Mouse (Mus musculus): ENCODE data around the gene Espn. TPM values are rescaled to one million over a fixed set of nuclear protein-coding genes. Genes with fewer than 3 reads are reported as not detected.

The Espn gene
- polyA plus RNA-seq, 1 experiment = 0.08 TPM

DNA sequence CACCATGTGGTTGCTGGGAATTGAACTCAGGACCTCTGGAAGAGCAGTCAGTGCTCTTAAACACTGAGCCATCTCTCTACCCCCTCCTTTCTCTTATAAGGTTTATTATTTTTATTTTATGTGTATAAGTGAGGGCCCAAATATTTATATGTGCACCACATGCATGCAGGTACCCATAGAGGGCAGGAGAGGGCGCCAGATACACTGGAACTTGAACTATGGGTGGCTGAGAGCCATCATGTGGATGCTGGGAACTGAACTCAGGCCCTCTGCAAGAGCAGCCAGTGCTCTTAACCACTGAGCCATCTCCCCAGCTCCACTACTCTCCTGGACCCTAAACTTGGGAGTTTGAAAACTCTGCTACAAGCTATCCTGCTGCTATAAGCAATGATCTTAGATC, 8.5 kb downstream of the Espn start:
- Histone ChIP-seq H3K4me3 (replicated peaks) (no peak overlapping the region), H3K4me1 (ENCODE audit: control insufficient read depth) (peaks cover 5% of the 10 kb centered on the region), H3K27me3 (ENCODE audit: control insufficient read depth) (peaks cover 21% of the 10 kb centered on the region), H3K9me3 (ENCODE audit: control insufficient read depth, low read length) (peaks cover 4% of the 10 kb centered on the region; the same call in 1 of the 2 replicates), H3K36me3 (ENCODE audit: control insufficient read depth) (no peaks in the 10 kb centered on the region)
- TF ChIP-seq TAL1 (IDR thresholded peaks at IDR 0.05; ENCODE audit: low read length) (no peak), GATA1 (IDR thresholded peaks at IDR 0.05; ENCODE audit: low read length) (no peak)

GRCm38 (mm10) chr4:152141521-152142135, 10.5 kb downstream of the Espn start:
- Histone ChIP-seq H3K27me3 (ENCODE audit: control insufficient read depth) (peaks cover 28% of the 10 kb centered on the region), H3K4me3 (replicated peaks) (no peak overlapping the region), H3K4me1 (ENCODE audit: control insufficient read depth) (peaks cover 13% of the 10 kb centered on the region), H3K36me3 (ENCODE audit: control insufficient read depth) (no peaks in the 10 kb centered on the region), H3K9me3 (ENCODE audit: control insufficient read depth, low read length) (peaks cover 7% of the 10 kb centered on the region; the same call in 1 of the 2 replicates)
- TF ChIP-seq TAL1 (IDR thresholded peaks at IDR 0.05; ENCODE audit: low read length) = no peak
- TF ChIP-seq GATA1 (IDR thresholded peaks at IDR 0.05; ENCODE audit: low read length) = no peak

GRCm38 (mm10) chr4:152140441-152140840, 11.7 kb downstream of the Espn start:
- Histone ChIP-seq H3K36me3 (ENCODE audit: control insufficient read depth) (no peaks in the 10 kb centered on the region), H3K4me1 (ENCODE audit: control insufficient read depth) (peaks cover 19% of the 10 kb centered on the region), H3K27me3 (ENCODE audit: control insufficient read depth) (peaks cover 34% of the 10 kb centered on the region), H3K4me3 (replicated peaks) (no peak overlapping the region), H3K9me3 (ENCODE audit: control insufficient read depth, low read length) (peaks cover 7% of the 10 kb centered on the region; the same call in 1 of the 2 replicates)
- TF ChIP-seq GATA1 (IDR thresholded peaks at IDR 0.05; ENCODE audit: low read length) (no peak), TAL1 (IDR thresholded peaks at IDR 0.05; ENCODE audit: low read length) (no peak)

GRCm38 (mm10) chr4:152138497-152139260, 13.5 kb downstream of the Espn start:
- peak overlapping the region; percentile 63 for H3K4me3 ChIP-seq (replicated peaks)
- TF ChIP-seq GATA1 (IDR thresholded peaks at IDR 0.05; ENCODE audit: low read length) = no peak
- H3K4me1 ChIP-seq (ENCODE audit: control insufficient read depth) = peaks cover 21% of the 10 kb centered on the region
- H3K36me3 ChIP-seq (ENCODE audit: control insufficient read depth) = no peaks in the 10 kb centered on the region
- peaks cover 7% of the 10 kb centered on the region; the same call in 1 of the 2 replicates for H3K9me3 ChIP-seq (ENCODE audit: control insufficient read depth, low read length)
- peaks cover 43% of the 10 kb centered on the region for H3K27me3 ChIP-seq (ENCODE audit: control insufficient read depth)

DNA sequence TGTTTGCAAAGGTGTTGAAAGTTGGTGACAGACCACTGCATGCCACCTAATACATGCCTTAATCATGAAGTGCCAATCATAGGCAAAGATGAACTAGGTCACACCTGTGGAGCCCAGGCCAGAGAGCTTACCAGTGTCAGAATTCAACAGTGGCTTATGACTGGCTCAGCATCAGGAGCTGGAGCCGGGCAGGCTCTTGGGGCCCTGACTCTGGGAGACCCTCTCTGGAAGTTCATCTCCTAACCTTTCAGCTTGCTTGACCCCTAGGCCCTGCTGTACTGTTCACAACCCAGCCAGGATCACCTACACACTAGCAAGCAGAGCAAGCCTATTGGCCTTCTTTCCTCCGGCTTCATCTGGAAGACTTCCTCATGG, 15.3 kb downstream of the Espn start:
- Histone ChIP-seq H3K27me3 (ENCODE audit: control insufficient read depth) (peaks cover 56% of the 10 kb centered on the region), H3K9me3 (ENCODE audit: control insufficient read depth, low read length) (peaks cover 13% of the 10 kb centered on the region; the same call in 1 of the 2 replicates)
- TF ChIP-seq GATA1 (IDR thresholded peaks at IDR 0.05; ENCODE audit: low read length) (no peak), TAL1 (IDR thresholded peaks at IDR 0.05; ENCODE audit: low read length) (no peak)

GRCm38 (mm10) chr4:152136112-152136875, 15.9 kb downstream of the Espn start:
- Histone ChIP-seq H3K27me3 (ENCODE audit: control insufficient read depth) (peaks cover 58% of the 10 kb centered on the region), H3K36me3 (ENCODE audit: control insufficient read depth) (no peaks in the 10 kb centered on the region), H3K9me3 (ENCODE audit: control insufficient read depth, low read length) (peaks cover 16% of the 10 kb centered on the region; the same call in 1 of the 2 replicates), H3K4me1 (ENCODE audit: control insufficient read depth) (peaks cover 31% of the 10 kb centered on the region), H3K4me3 (replicated peaks) (no peak overlapping the region)
- TF ChIP-seq TAL1 (IDR thresholded peaks at IDR 0.05; ENCODE audit: low read length) = no peak
- no peak for TF ChIP-seq GATA1 (IDR thresholded peaks at IDR 0.05; ENCODE audit: low read length)

More for the DNA sequence above, 15.3 kb downstream of the Espn start:
- Histone ChIP-seq H3K4me3 (replicated peaks) (no peak overlapping the region), H3K4me1 (ENCODE audit: control insufficient read depth) (peaks cover 25% of the 10 kb centered on the region), H3K36me3 (ENCODE audit: control insufficient read depth) (no peaks in the 10 kb centered on the region)

DNA sequence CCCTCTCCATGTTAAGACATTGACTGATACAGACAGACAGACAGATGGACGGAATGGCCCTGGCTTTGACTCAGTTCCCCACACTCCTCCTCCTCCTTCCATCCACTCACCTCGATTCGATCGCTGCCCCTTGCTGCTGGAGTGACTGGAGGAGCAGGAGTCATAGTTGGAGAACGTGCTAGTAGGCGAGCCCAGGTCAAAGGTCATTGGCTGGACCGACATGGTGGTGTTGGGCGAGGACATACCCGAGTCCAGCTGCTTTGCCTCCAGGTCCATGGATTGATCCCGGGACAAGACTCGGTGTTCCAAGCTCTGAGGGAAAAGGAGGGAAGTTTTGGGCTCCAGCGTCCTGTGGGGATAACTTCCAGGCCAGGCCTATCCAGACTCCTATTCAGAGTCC, 16.8 kb downstream of the Espn start:
- TF ChIP-seq GATA1 (IDR thresholded peaks at IDR 0.05; ENCODE audit: low read length) = no peak
- no peak for TF ChIP-seq TAL1 (IDR thresholded peaks at IDR 0.05; ENCODE audit: low read length)
- Histone ChIP-seq H3K4me1 (ENCODE audit: control insufficient read depth) (peaks cover 39% of the 10 kb centered on the region), H3K36me3 (ENCODE audit: control insufficient read depth) (no peaks in the 10 kb centered on the region), H3K9me3 (ENCODE audit: control insufficient read depth, low read length) (peaks cover 21% of the 10 kb centered on the region; the same call in 1 of the 2 replicates), H3K4me3 (replicated peaks) (no peak overlapping the region), H3K27me3 (ENCODE audit: control insufficient read depth) (peaks cover 61% of the 10 kb centered on the region)

DNA sequence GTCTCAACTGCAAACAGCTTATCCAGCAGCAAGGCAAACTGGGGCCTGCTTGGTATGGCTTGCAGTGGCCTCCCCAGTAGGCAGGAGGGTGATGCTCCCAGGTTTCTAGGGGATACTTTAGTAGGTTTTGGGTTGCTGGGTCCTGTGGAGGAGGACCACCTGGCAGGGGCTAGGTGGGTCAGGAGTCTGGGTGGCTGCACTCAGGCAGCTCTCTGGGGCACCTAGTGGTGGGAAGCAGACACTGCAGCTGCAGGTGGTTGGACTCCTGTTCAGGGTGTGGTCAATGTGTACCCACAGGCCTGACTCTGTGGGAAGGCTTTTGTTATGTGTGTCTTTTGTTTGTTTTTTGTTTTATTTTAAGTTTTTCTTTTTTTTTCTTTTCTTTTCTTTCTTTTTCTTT, 17.7 kb downstream of the Espn start:
- H3K4me3 ChIP-seq (replicated peaks) = no peak overlapping the region
- H3K27me3 ChIP-seq (ENCODE audit: control insufficient read depth) = peaks cover 67% of the 10 kb centered on the region
- peaks cover 21% of the 10 kb centered on the region; the same call in 1 of the 2 replicates for H3K9me3 ChIP-seq (ENCODE audit: control insufficient read depth, low read length)
- TF ChIP-seq TAL1 (IDR thresholded peaks at IDR 0.05; ENCODE audit: low read length) (no peak), GATA1 (IDR thresholded peaks at IDR 0.05; ENCODE audit: low read length) (no peak)
- peaks cover 39% of the 10 kb centered on the region for H3K4me1 ChIP-seq (ENCODE audit: control insufficient read depth)
- no peaks in the 10 kb centered on the region for H3K36me3 ChIP-seq (ENCODE audit: control insufficient read depth)

DNA sequence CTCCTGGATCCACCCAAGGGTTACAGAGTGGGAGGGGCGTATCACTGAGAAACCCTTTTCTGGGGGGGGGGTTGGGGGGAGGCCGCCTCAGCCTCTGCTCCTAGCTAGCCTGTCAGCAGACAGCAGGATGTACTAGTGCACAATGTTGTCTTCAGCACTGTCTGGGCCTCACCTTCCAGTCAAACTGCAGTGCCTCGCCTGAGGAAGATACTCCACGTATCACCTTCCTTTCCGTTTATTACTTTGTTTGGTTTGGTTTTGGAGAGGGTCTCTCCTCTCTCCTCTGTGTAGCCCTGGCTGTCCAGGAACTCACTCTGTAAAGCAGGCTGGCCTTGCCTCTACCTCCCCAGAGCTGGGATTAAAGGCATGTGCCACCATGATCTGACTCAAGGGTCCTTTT, 19.0 kb downstream of the Espn start:
- Histone ChIP-seq H3K9me3 (ENCODE audit: control insufficient read depth, low read length) (peaks cover 13% of the 10 kb centered on the region; the same call in 1 of the 2 replicates), H3K4me3 (replicated peaks) (no peak overlapping the region), H3K27me3 (ENCODE audit: control insufficient read depth) (peaks cover 72% of the 10 kb centered on the region), H3K36me3 (ENCODE audit: control insufficient read depth) (no peaks in the 10 kb centered on the region), H3K4me1 (ENCODE audit: control insufficient read depth) (peaks cover 29% of the 10 kb centered on the region)
- TF ChIP-seq TAL1 (IDR thresholded peaks at IDR 0.05; ENCODE audit: low read length) (no peak), GATA1 (IDR thresholded peaks at IDR 0.05; ENCODE audit: low read length) (no peak)

Data from erythroblast, embryonic 14.5 days (primary cell).